Mouse (Mus musculus) embryonic stem cell, embryonic (primary cell): ENCODE data around the gene Nxf2.

Source experiments
- CTCF ChIA-PET, 4 experiments: fragments of 300-600 bp in 2 of 4; fragments of 350-600 bp in 2 of 4; sonication (Branson Sonifier 250); formaldehyde crosslinking; loops; one replicate each; lab custom pipeline; 2022; ENCODE audit warnings: inconsistent platforms in 2 of 4; lab: Charles Lee
- POLR2A ChIA-PET, 4 experiments: fragments of 300-600 bp in 2 of 4; fragments of 350-600 bp in 2 of 4; sonication (Branson Sonifier 250); formaldehyde crosslinking; loops; one replicate each; lab custom pipeline; 2022; ENCODE audit warnings: antibody characterized with exemption in 4 of 4, inconsistent platforms in 1 of 4; lab: Charles Lee

Gene Nxf2

DNA sequence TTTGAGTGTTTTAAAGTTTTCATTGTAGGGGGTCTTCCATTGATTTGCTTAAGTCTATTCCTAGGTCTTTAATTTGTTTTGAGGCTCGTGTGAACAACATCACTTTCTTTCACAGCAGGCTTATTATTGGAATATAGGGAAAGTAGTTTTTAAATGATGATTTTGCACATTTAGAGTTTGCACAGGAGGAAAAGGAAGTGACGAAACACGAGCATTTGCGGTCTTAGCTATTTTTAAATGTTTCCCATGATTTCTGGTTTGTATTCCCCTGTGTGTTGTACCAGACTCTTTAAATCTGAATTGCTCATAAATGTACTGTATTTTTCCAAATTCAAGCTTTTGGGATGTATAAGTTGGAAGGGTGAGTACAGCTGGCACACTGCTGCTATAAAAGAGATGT, 54.2 kb downstream of the Nxf2 start:
- ChIA-PET POLR2A (no interaction called here), CTCF (no interaction called here)
